Mouse (Mus musculus) hindbrain, embryonic 15.5 days (tissue): ENCODE results near the gene Gm14459. TPM values are rescaled to one million over a fixed set of nuclear protein-coding genes. Genes with fewer than 3 reads are reported as not detected.
"Not testable (repeated sequence)": the region's sequence is repeated elsewhere in the genome, so short reads cannot be mapped to it uniquely, and the experiment has no call there.

Experiments
- ATAC-seq: fragments of 200-750 bp; cut with Nextera tagmentation; 2 replicates; pipeline ENCODE4 v1.8.0; 2017; ENCODE audit warnings: low read depth, moderate number of reproducible peaks, moderate TSS enrichment; ENCODE audit not compliant: low FRiP score
- H3K27ac ChIP-seq: fragments of 300-500 bp; sonication (generic); replicated peaks from 2 replicates; pipeline ENCODE4 v1.5.1; 2015; ENCODE audit warnings: mild to moderate bottlenecking, inconsistent platforms
- H3K27me3 ChIP-seq: fragments of 300-500 bp; sonication (generic); 2 replicates; pipeline ENCODE4 v1.6.1; 2015; ENCODE audit warnings: control low read depth, inconsistent platforms
- H3K36me3 ChIP-seq: fragments of 300-500 bp; sonication (generic); 2 replicates; pipeline ENCODE4 v1.6.1; 2015; ENCODE audit warnings: control low read depth, inconsistent platforms
- H3K4me1 ChIP-seq: fragments of 300-500 bp; sonication (generic); replicated peaks from 2 replicates; pipeline ENCODE4 v1.6.1; 2015; ENCODE audit warnings: control low read depth, inconsistent platforms
- H3K4me2 ChIP-seq: fragments of 300-500 bp; sonication (generic); 2 replicates; pipeline ENCODE4 v1.6.1; 2015; ENCODE audit warnings: moderate library complexity, mild to moderate bottlenecking, inconsistent platforms
- H3K4me3 ChIP-seq: fragments of 300-500 bp; sonication (generic); 2 replicates; pipeline ENCODE4 v1.5.1; 2015; ENCODE audit warnings: mild to moderate bottlenecking, inconsistent platforms
- H3K9ac ChIP-seq: fragments of 300-500 bp; sonication (generic); 2 replicates; pipeline ENCODE4 v1.6.1; 2015; ENCODE audit warnings: inconsistent platforms
- H3K9me3 ChIP-seq: fragments of 300-500 bp; sonication (generic); 2 replicates; pipeline ENCODE4 v1.6.1; 2016; ENCODE audit warnings: control low read depth, inconsistent platforms
- WGBS: fragments of 180-500 bp; shearing (Covaris S2); methylation state at CpG from one replicate; pipeline ENCODE4 v1.1.7; 2015; 5-methylcytosine and 5-hydroxymethylcytosine counted together
- polyA plus RNA-seq: library from polyadenylated mRNA; unstranded; fragments of >200 nt; fragmentation: Nextera tagmentation; extraction: Ambion mirVana; gene quantifications from 2 replicates; pipeline ENCODE4 v1.2.1, GENCODE M21; 2015

Gm14459 gene
- polyA plus RNA-seq: not detected in 2 replicates

DNA sequence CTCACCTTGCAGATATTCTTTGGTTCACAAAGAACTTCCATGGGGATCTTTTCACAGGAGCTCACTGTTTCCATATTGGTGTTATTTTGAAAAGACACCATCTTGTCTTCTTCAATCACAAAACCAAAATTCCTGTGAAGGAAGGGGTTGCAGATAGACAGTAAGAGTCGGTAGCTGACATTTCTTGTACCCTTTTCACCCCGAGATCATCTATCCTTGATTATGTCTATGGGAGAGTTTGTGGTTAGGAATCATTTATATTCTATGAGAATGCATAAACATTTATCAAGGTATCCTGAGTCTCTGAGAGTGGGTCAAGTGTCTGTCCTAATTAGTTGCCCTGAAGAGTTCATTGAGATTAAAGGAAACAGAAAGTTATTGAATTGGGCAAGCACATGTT lies at the start of gene Gm14459:
Gene Gm14459, minus strand, starts transcription at position 101 of the 400 bp plus-strand sequence.
- no peak within 1 kb of the TSS for H3K4me2 ChIP-seq
- no peaks in the 10 kb centered on the region for H3K27me3 ChIP-seq
- H3K36me3 ChIP-seq: no peaks in the 10 kb centered on the region
- no peaks in the 10 kb centered on the region for H3K9me3 ChIP-seq
- no peak within 1 kb of the TSS for H3K27ac ChIP-seq
- 77% methylated on average over 2 of the region's 2 CpGs for WGBS
- no peak for ATAC-seq
- H3K4me3 ChIP-seq: no peak within 1 kb of the TSS
- no peak within 1 kb of the TSS for H3K9ac ChIP-seq
- H3K4me1 ChIP-seq: no peaks in the 10 kb centered on the region

DNA sequence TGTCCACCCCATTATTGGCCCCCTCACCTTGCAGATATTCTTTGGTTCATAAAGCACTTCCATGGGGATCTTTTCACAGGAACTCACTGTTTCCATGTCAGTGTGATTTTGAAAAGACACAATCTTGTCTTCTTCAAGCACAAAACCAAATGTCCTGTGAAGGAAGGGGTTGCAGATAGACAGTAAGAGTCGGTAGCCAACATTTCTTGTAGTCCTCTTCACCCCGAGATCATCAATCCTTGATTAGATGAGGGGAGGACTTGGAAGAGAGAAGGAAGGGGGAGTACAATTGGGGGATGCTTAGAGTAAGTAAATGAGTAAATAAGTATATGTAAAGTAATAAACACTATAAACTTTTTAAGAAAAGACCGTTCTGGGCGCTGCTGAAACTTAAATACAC lies 23.4 kb upstream of the Gm14459 start, which contains the start of gene Ssxb6:
Gene Ssxb6, minus strand, starts transcription at position 101 of the 400 bp plus-strand sequence.
- not testable (repeated sequence) for H3K27me3 ChIP-seq, H3K4me3 ChIP-seq, H3K36me3 ChIP-seq, H3K27ac ChIP-seq, H3K9me3 ChIP-seq, H3K4me2 ChIP-seq, H3K9ac ChIP-seq, ATAC-seq, H3K4me1 ChIP-seq
- 69% methylated on average over 4 of the region's 4 CpGs for WGBS

Other genes starting within 250 kb of the Gm14459 start
- gene Ssxb10, start 197.5 kb downstream of the Gm14459 start, polyA plus RNA-seq: not detected in 2 replicates
- gene Ssxb9, start 158.0 kb downstream of the Gm14459 start, polyA plus RNA-seq: not detected in 2 replicates
- gene Ssxb1, start 111.6 kb downstream of the Gm14459 start, polyA plus RNA-seq: not detected in 2 replicates
- not detected in 2 replicates for gene Ssxb2, start 63.2 kb downstream of the Gm14459 start, polyA plus RNA-seq
- gene Ssxb6, start 23.3 kb upstream of the Gm14459 start, polyA plus RNA-seq: not detected in 2 replicates
- gene Ssxb3, start 66.9 kb upstream of the Gm14459 start, polyA plus RNA-seq: not detected in 2 replicates
- gene Ssxb8, start 165.9 kb upstream of the Gm14459 start, polyA plus RNA-seq: not detected in 2 replicates
- not detected in 2 replicates for gene Ssx9, start 223.5 kb upstream of the Gm14459 start, polyA plus RNA-seq